Mouse (Mus musculus) thymus, adult 2 months (tissue): Measurements from ENCODE around the gene Epha1.

Experiments used
- CTCF ChIP-seq: fragments of 200-500 bp; IDR thresholded peaks from 2 replicates; pipeline ENCODE4 v1.5.1; 2012; ENCODE audit warnings: mild to moderate bottlenecking, control low read depth, low read length, moderate library complexity, borderline replicate concordance; ENCODE audit not compliant: control insufficient read depth, poor library complexity, insufficient read depth; ENCODE audit errors: extremely low read depth
- POLR2A ChIP-seq: fragments of 200-500 bp; IDR thresholded peaks from 2 replicates; pipeline ENCODE4 v1.6.1; 2012; ENCODE audit warnings: mild to moderate bottlenecking, low read length, control low read depth, moderate library complexity; ENCODE audit not compliant: control insufficient read depth, poor library complexity, insufficient read depth; ENCODE audit errors: extremely low read depth

DNA sequence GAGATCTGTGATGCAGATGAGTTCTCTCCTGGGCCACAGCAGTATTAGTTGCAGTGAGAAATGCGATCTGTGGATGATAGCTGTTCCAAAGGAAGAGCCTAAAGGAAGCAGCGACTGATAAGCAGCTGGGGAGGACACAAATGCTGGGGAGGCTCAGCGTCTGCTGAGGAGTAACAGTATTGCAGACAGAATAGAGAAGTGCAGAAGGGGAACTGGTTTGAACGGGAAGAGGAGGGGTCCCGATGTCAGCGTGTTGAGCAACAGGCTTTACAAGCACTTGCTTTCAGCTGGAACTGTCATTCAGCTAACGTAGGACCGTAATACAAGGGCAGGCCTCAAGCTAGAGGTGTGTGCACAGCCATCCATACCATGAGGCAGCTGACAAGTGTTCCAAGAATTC, 19.9 kb downstream of the Epha1 start:
- no peak for TF ChIP-seq CTCF
- TF ChIP-seq POLR2A: no peak
